Mouse (Mus musculus) lung, postnatal 36 days (tissue): ENCODE data around the gene Tekt3.

Source experiments
- DNase-seq: peaks from one replicate; pipeline ENCODE4 v3.0.0; 2022; ENCODE audit warnings: mixed read lengths

Gene Tekt3

GRCm38 (mm10) chr11:63061446-63061845, at the start of gene Tekt3:
Gene Tekt3 (plus strand): TSS chr11:63061654.
- DNase-seq: no peak

GRCm38 (mm10) chr11:63017327-63018082, 43.9 kb upstream of the Tekt3 start:
- no peak for DNase-seq

GRCm38 (mm10) chr11:63018083-63018622, 43.3 kb upstream of the Tekt3 start:
- peak; percentile 44 for DNase-seq

GRCm38 (mm10) chr11:63020633-63021032, 40.8 kb upstream of the Tekt3 start:
- peak; percentile 84 for DNase-seq

- no peak for DNase-seq
Measured at GRCm38 (mm10) chr11:63021141-63021806, 40.2 kb upstream of the Tekt3 start.

GRCm38 (mm10) chr11:63023461-63023860, 38.0 kb upstream of the Tekt3 start:
- peak; percentile 57 for DNase-seq

- DNase-seq: peak; percentile 21
Measured at GRCm38 (mm10) chr11:63024136-63024535, 37.3 kb upstream of the Tekt3 start.

GRCm38 (mm10) chr11:63025476-63025875, 36.0 kb upstream of the Tekt3 start:
- peak; percentile 67 for DNase-seq

GRCm38 (mm10) chr11:63026651-63027141, 34.8 kb upstream of the Tekt3 start:
- peak; percentile 91 for DNase-seq

- peak; percentile 43 for DNase-seq
Measured at GRCm38 (mm10) chr11:63028131-63028530, 33.3 kb upstream of the Tekt3 start.

GRCm38 (mm10) chr11:63029148-63029714, 32.2 kb upstream of the Tekt3 start:
- DNase-seq: no peak

GRCm38 (mm10) chr11:63029721-63030120, 31.7 kb upstream of the Tekt3 start:
- DNase-seq: peak; percentile 66

GRCm38 (mm10) chr11:63035420-63036211, 25.8 kb upstream of the Tekt3 start:
- DNase-seq: no peak

GRCm38 (mm10) chr11:63040002-63040661, 21.3 kb upstream of the Tekt3 start:
- DNase-seq: no peak

GRCm38 (mm10) chr11:63045771-63046170, 15.7 kb upstream of the Tekt3 start:
- no peak for DNase-seq

- DNase-seq: peak; percentile 67
Measured at GRCm38 (mm10) chr11:63046380-63046779, 15.1 kb upstream of the Tekt3 start.

GRCm38 (mm10) chr11:63050362-63050932, 11.0 kb upstream of the Tekt3 start:
- no peak for DNase-seq

- DNase-seq: peak; percentile 52
Measured at GRCm38 (mm10) chr11:63051041-63051440, 10.4 kb upstream of the Tekt3 start.

- no peak for DNase-seq
Measured at GRCm38 (mm10) chr11:63051996-63052395, 9.5 kb upstream of the Tekt3 start.

GRCm38 (mm10) chr11:63055596-63055995, 5.9 kb upstream of the Tekt3 start:
- DNase-seq: no peak

GRCm38 (mm10) chr11:63058375-63058952, 3.0 kb upstream of the Tekt3 start:
- no peak for DNase-seq
